Mouse (Mus musculus): ENCODE measurements around the gene Hpn. TPM values are rescaled to one million over a fixed set of nuclear protein-coding genes. Genes with fewer than 3 reads are reported as not detected.

Hpn gene
- polyA plus RNA-seq, 1 experiment from 2014 or later: 17.4 TPM

DNA sequence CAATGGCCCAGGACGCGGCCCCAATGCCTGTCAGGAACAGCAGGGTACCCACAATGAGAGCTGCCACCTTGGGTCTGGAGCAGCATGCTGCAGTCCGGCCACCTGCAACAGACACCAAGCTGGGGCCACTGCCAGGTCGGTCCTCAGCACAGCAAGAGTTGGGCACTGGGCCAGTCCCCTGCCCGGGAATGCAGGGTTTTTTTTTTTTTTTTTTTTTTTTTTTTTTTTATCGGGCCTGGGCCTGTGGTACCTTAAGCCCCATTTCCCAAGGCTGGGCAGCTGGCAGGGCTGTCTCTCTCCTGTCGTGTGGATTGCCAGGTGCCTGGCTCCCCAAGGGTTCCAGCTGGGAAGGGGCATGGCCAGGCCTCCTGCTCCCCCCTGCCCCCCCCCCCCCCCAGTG lies 6.0 kb downstream of the Hpn start:
- no peaks in the 10 kb centered on the region for H3K9me3 ChIP-seq (ENCODE audit: control insufficient read depth, low read length)
- no peak overlapping the region for H3K27ac ChIP-seq (ENCODE audit: low read length)
- H3K9ac ChIP-seq (ENCODE audit: low read length): no peak overlapping the region
- H3K4me3 ChIP-seq (ENCODE audit: low read length): no peak overlapping the region
- ATAC-seq (ENCODE audit: low read depth): peak; percentile 65
- H3K4me2 ChIP-seq (ENCODE audit: low read depth, low read length): no peak overlapping the region
- no peaks in the 10 kb centered on the region for H3K27me3 ChIP-seq (ENCODE audit: control insufficient read depth, insufficient read depth, low read depth, low read length)
- WGBS: 21% methylated on average over 7 of the region's 7 CpGs
- H3K4me1 ChIP-seq (replicated peaks; ENCODE audit: control insufficient read depth, insufficient read depth, low read length): peaks cover 10% of the 10 kb centered on the region
- H3K36me3 ChIP-seq (ENCODE audit: control insufficient read depth, insufficient read depth, low read length): no peaks in the 10 kb centered on the region

GRCm38 (mm10) chr7:31107781-31108180 lies 7.3 kb downstream of the Hpn start:
- H3K4me2 ChIP-seq (ENCODE audit: low read depth, low read length): no peak overlapping the region
- ATAC-seq (ENCODE audit: low read depth): no peak
- H3K9ac ChIP-seq (ENCODE audit: low read length): no peak overlapping the region
- H3K9me3 ChIP-seq (ENCODE audit: control insufficient read depth, low read length): no peaks in the 10 kb centered on the region
- H3K36me3 ChIP-seq (ENCODE audit: control insufficient read depth, insufficient read depth, low read length): no peaks in the 10 kb centered on the region
- H3K27me3 ChIP-seq (ENCODE audit: control insufficient read depth, insufficient read depth, low read depth, low read length): no peaks in the 10 kb centered on the region
- H3K27ac ChIP-seq (ENCODE audit: low read length): no peak overlapping the region
- peaks cover 10% of the 10 kb centered on the region for H3K4me1 ChIP-seq (replicated peaks; ENCODE audit: control insufficient read depth, insufficient read depth, low read length)
- no peak overlapping the region for H3K4me3 ChIP-seq (ENCODE audit: low read length)
- 83% methylated on average over 11 of the region's 11 CpGs for WGBS

GRCm38 (mm10) chr7:31106166-31106565 lies 8.9 kb downstream of the Hpn start:
- Histone ChIP-seq H3K4me3 (ENCODE audit: low read length) (no peak overlapping the region), H3K27me3 (ENCODE audit: control insufficient read depth, insufficient read depth, low read depth, low read length) (no peaks in the 10 kb centered on the region), H3K27ac (ENCODE audit: low read length) (no peak overlapping the region), H3K4me1 (replicated peaks; ENCODE audit: control insufficient read depth, insufficient read depth, low read length) (peaks cover 10% of the 10 kb centered on the region), H3K9me3 (ENCODE audit: control insufficient read depth, low read length) (no peaks in the 10 kb centered on the region), H3K9ac (ENCODE audit: low read length) (no peak overlapping the region), H3K4me2 (ENCODE audit: low read depth, low read length) (no peak overlapping the region), H3K36me3 (ENCODE audit: control insufficient read depth, insufficient read depth, low read length) (no peaks in the 10 kb centered on the region)
- WGBS: 48% methylated on average over 3 of the region's 3 CpGs
- no peak for ATAC-seq (ENCODE audit: low read depth)

GRCm38 (mm10) chr7:31105061-31105768 lies 9.9 kb downstream of the Hpn start:
- Histone ChIP-seq H3K9ac (ENCODE audit: low read length) (0 out of 2 replicates have a peak overlapping the region, but pooled peaks have one; percentile 6), H3K4me2 (ENCODE audit: low read depth, low read length) (no peak overlapping the region)
- WGBS: 42% methylated on average over 15 of the region's 15 CpGs

GRCm38 (mm10) chr7:31100786-31101185 lies 14.3 kb downstream of the Hpn start:
- H3K4me1 ChIP-seq (replicated peaks; ENCODE audit: control insufficient read depth, insufficient read depth, low read length): 0 out of 2 replicates have a peak, but pooled peaks cover 3% of the 10 kb centered on the region
- no peaks in the 10 kb centered on the region for H3K9me3 ChIP-seq (ENCODE audit: control insufficient read depth, low read length)
- 70% methylated on average over 14 of the region's 14 CpGs for WGBS
- H3K36me3 ChIP-seq (ENCODE audit: control insufficient read depth, insufficient read depth, low read length): no peaks in the 10 kb centered on the region
- H3K27ac ChIP-seq (ENCODE audit: low read length): no peak overlapping the region
- no peak overlapping the region for H3K9ac ChIP-seq (ENCODE audit: low read length)
- no peaks in the 10 kb centered on the region for H3K27me3 ChIP-seq (ENCODE audit: control insufficient read depth, insufficient read depth, low read depth, low read length)
- no peak overlapping the region for H3K4me2 ChIP-seq (ENCODE audit: low read depth, low read length)
- no peak for ATAC-seq (ENCODE audit: low read depth)
- no peak overlapping the region for H3K4me3 ChIP-seq (ENCODE audit: low read length)

More at GRCm38 (mm10) chr7:31105061-31105768, 9.9 kb downstream of the Hpn start:
- Histone ChIP-seq H3K4me1 (replicated peaks; ENCODE audit: control insufficient read depth, insufficient read depth, low read length) (peaks cover 10% of the 10 kb centered on the region), H3K4me3 (ENCODE audit: low read length) (no peak overlapping the region), H3K27me3 (ENCODE audit: control insufficient read depth, insufficient read depth, low read depth, low read length) (no peaks in the 10 kb centered on the region), H3K36me3 (ENCODE audit: control insufficient read depth, insufficient read depth, low read length) (no peaks in the 10 kb centered on the region), H3K9me3 (ENCODE audit: control insufficient read depth, low read length) (no peaks in the 10 kb centered on the region), H3K27ac (ENCODE audit: low read length) (no peak overlapping the region)
- no peak for ATAC-seq (ENCODE audit: low read depth)

- H3K4me3 ChIP-seq (ENCODE audit: low read length): no peak overlapping the region
- no peaks in the 10 kb centered on the region for H3K36me3 ChIP-seq (ENCODE audit: control insufficient read depth, insufficient read depth, low read length)
- ATAC-seq (ENCODE audit: low read depth): no peak
- H3K9me3 ChIP-seq (ENCODE audit: control insufficient read depth, low read length): no peaks in the 10 kb centered on the region
- no peak overlapping the region for H3K27ac ChIP-seq (ENCODE audit: low read length)
- no peak overlapping the region for H3K4me2 ChIP-seq (ENCODE audit: low read depth, low read length)
- H3K4me1 ChIP-seq (replicated peaks; ENCODE audit: control insufficient read depth, insufficient read depth, low read length): 0 out of 2 replicates have a peak, but pooled peaks cover 3% of the 10 kb centered on the region
- 83% methylated on average over 6 of the region's 6 CpGs for WGBS
- no peaks in the 10 kb centered on the region for H3K27me3 ChIP-seq (ENCODE audit: control insufficient read depth, insufficient read depth, low read depth, low read length)
- no peak overlapping the region for H3K9ac ChIP-seq (ENCODE audit: low read length)
Measured at GRCm38 (mm10) chr7:31099612-31099982, 15.5 kb downstream of the Hpn start.

- H3K4me2 ChIP-seq (ENCODE audit: low read depth, low read length): no peak overlapping the region
- H3K4me3 ChIP-seq (ENCODE audit: low read length): no peak overlapping the region
- H3K4me1 ChIP-seq (replicated peaks; ENCODE audit: control insufficient read depth, insufficient read depth, low read length): 0 out of 2 replicates have a peak, but pooled peaks cover 3% of the 10 kb centered on the region
- no peaks in the 10 kb centered on the region for H3K9me3 ChIP-seq (ENCODE audit: control insufficient read depth, low read length)
- H3K27me3 ChIP-seq (ENCODE audit: control insufficient read depth, insufficient read depth, low read depth, low read length): no peaks in the 10 kb centered on the region
- 74% methylated on average over 22 of the region's 22 CpGs for WGBS
- H3K27ac ChIP-seq (ENCODE audit: low read length): no peak overlapping the region
- no peak for ATAC-seq (ENCODE audit: low read depth)
- no peaks in the 10 kb centered on the region for H3K36me3 ChIP-seq (ENCODE audit: control insufficient read depth, insufficient read depth, low read length)
- no peak overlapping the region for H3K9ac ChIP-seq (ENCODE audit: low read length)
Measured at GRCm38 (mm10) chr7:31098697-31099611, 16.1 kb downstream of the Hpn start.

DNA sequence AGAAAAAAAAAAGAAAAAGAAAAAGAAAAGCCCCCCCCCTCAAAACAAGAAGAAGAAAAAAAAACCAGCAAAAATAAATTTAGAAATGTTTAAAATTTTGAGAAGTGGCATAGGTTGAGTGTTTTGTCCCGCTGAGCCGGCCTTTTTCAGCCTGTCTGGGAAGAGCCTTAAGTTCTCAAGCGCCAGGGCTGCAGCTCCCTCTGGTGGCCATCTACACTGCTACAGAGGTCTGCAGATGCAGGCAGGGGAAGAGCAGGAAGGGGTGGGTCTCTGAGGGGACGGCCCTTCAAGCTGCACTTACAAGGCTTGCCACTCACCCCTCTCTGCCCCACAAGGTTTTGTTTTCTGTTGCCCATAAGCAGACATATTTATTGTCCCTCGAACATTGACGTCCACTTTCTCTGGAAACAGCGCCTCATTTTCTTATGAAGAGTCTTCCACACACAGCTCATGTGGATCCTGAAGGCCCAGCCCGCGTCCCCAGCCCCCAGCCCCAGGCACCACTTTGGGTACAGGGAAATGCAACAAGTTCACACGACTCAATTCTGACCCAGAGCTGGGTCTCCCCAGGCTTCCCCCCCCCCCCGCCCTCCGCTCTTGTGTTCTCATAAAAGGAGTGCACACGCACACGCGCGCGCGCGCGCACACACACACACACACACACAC lies 17.4 kb downstream of the Hpn start:
- ATAC-seq (ENCODE audit: low read depth): peak; percentile 96
- no peaks in the 10 kb centered on the region for H3K27me3 ChIP-seq (ENCODE audit: control insufficient read depth, insufficient read depth, low read depth, low read length)
- H3K36me3 ChIP-seq (ENCODE audit: control insufficient read depth, insufficient read depth, low read length): no peaks in the 10 kb centered on the region
- no peaks in the 10 kb centered on the region for H3K9me3 ChIP-seq (ENCODE audit: control insufficient read depth, low read length)
- no peak overlapping the region for H3K27ac ChIP-seq (ENCODE audit: low read length)
- H3K4me3 ChIP-seq (ENCODE audit: low read length): peak overlapping the region; percentile 26
- 40% methylated on average over 18 of the region's 20 CpGs for WGBS
- 0 out of 2 replicates have a peak, but pooled peaks cover 3% of the 10 kb centered on the region for H3K4me1 ChIP-seq (replicated peaks; ENCODE audit: control insufficient read depth, insufficient read depth, low read length)
- peak overlapping the region; percentile 51 for H3K9ac ChIP-seq (ENCODE audit: low read length)
- H3K4me2 ChIP-seq (ENCODE audit: low read depth, low read length): peak overlapping the region; percentile 51
